Mouse (Mus musculus): ENCODE measurements around the gene Myo16. TPM values are rescaled to one million over a fixed set of nuclear protein-coding genes. Genes with fewer than 3 reads are reported as not detected.

Gene Myo16
- 0.04 and 0.58 TPM in 2 replicates for polyA plus RNA-seq (2012; rRNA removed; ENCODE audit: low replicate concordance)

GRCm38 (mm10) chr8:10153611-10154438 lies at the start of gene Myo16:
TSS of gene Myo16 (plus strand) at chr8:10153911.

Other genes with a start within 250 kb of the Myo16 start
- gene Lig4, start 176.2 kb upstream of the Myo16 start, polyA plus RNA-seq (2012; rRNA removed; ENCODE audit: low replicate concordance): 0.51 and 0.97 TPM in 2 replicates
- gene Abhd13, start 176.2 kb upstream of the Myo16 start, polyA plus RNA-seq (2012; rRNA removed; ENCODE audit: low replicate concordance): 1.9 and 2.0 TPM in 2 replicates
- gene Tnfsf13b, start 147.4 kb upstream of the Myo16 start, polyA plus RNA-seq (2012; rRNA removed; ENCODE audit: low replicate concordance): 10.0 and 10.9 TPM in 2 replicates

Data from duodenum, adult 2 months (tissue).